Comparison of ENCODE assay signal across 11 mouse cellular contexts in genomic region chr13:111792130-111792974, GRCm38 (mm10). TPM values are rescaled to one million over a fixed set of nuclear protein-coding genes. Genes with fewer than 3 reads are reported as not detected.
A peak's percentile ranks its signal among the peaks of the same experiment; 100 is the strongest.
DNase-seq lines count a peak whose midpoint lies in the region; ATAC-seq lines count a peak whose summit lies in the region.
"Had no signal": no experiment of that assay in that cellular context is flagged by ENCODE, and none has a peak within 500 bp of the region (broad histone marks: within the 10 kb centered on the region; RNA-seq: fewer than 3 reads in every experiment).

No protein-coding gene starts in this region.

- peak overlapping the region; percentile 51; the same call in 1 of the 2 replicates for H3K27ac ChIP-seq in intestine, embryonic 15.5 days
- H3K27ac ChIP-seq: forebrain, embryonic 15.5 days had no signal

- no peaks in the 10 kb centered on the region for H3K27me3 ChIP-seq in intestine, embryonic 15.5 days (replicated peaks)
- H3K27me3 ChIP-seq: Patski had no signal

- 51% methylated on average over 16 of the region's 16 CpGs for WGBS in intestine, embryonic 15.5 days

- no peaks in the 10 kb centered on the region for H3K36me3 ChIP-seq in intestine, embryonic 15.5 days
- H3K36me3 ChIP-seq: forebrain, embryonic 15.5 days had no signal

- H3K4me1 ChIP-seq in intestine, embryonic 15.5 days (replicated peaks) = peaks cover 72% of the 10 kb centered on the region

- no peaks in the 10 kb centered on the region for H3K9me3 ChIP-seq in intestine, embryonic 15.5 days
- H3K9me3 ChIP-seq: forebrain, embryonic 15.5 days had no signal

- no peak overlapping the region for H3K9ac ChIP-seq in intestine, embryonic 15.5 days
- H3K9ac ChIP-seq: forebrain, embryonic 15.5 days had no signal

- H3K4me2 ChIP-seq in intestine, embryonic 15.5 days (replicated peaks) = no peak overlapping the region
- H3K4me2 ChIP-seq: forebrain, embryonic 15.5 days had no signal

- peak; percentile 56 to 81 for DNase-seq in adrenal gland, adult (ENCODE audit: inconsistent age in 2 of 2, low spot score in 1 of 2)
- no peak for DNase-seq in adrenal gland, adult 8-10 months
- peak; percentile 49 for DNase-seq in kidney, adult 9 months
- DNase-seq in kidney, postnatal 14 days = no peak
- DNase-seq in layer of hippocampus, postnatal 14 days (ENCODE audit: low spot score in 2 of 2) = no peak
- DNase-seq: liver had no signal

- peak; percentile 56 for ATAC-seq in cerebellum, adult (ENCODE audit: insufficient number of reproducible peaks, low FRiP score, low TSS enrichment)
- no peak for ATAC-seq in intestine, embryonic 15.5 days
- no peak for ATAC-seq in inflammation-experienced regulatory T-cells, adult 6 months
- ATAC-seq: forebrain, embryonic 15.5 days; Patski had no signal

- no peak overlapping the region for H3K4me3 ChIP-seq in intestine, embryonic 15.5 days (replicated peaks)
- H3K4me3 ChIP-seq: forebrain, embryonic 15.5 days had no signal

RNA-seq across cellular contexts. Expression of gene Map3k1, which starts 16.4 kb away (rescaled TPM):
- total RNA-seq in adrenal gland, adult 8-10 months (2022) = 100 to 1,000 TPM in 1 of 4 experiments, 10 to 100 TPM in 3; 41.6 to 114 (median 77.4) TPM
- polyA plus RNA-seq in intestine, embryonic 15.5 days (2015; fragmentation: Nextera tagmentation; extraction: Ambion mirVana) = 22.3 and 24.1 TPM in 2 replicates
- 10 to 100 TPM; 17.7 to 18.2 TPM for total RNA-seq in layer of hippocampus, postnatal 14 days (2021)
- polyA plus RNA-seq in inflammation-experienced regulatory T-cells, adult 6 months (2017; shearing (Covaris generic)) = 100 to 1,000 TPM in 2 of 3 experiments, 10 to 100 TPM in 1; 81.9 to 104 (median 103) TPM

Comparison
In these comparisons a context has a peak if more than half of its experiments do, and no peak if none do; other contexts are left out.
1. DNase-seq: peak in adrenal gland, adult (2 of 2) and kidney, adult 9 months (single experiment); none in adrenal gland, adult 8-10 months (single experiment), kidney, postnatal 14 days (single experiment) and layer of hippocampus, postnatal 14 days (0 of 2).